Mouse (Mus musculus) spleen, adult 12 weeks (tissue): Measurements from ENCODE around the gene Sbp.

ENCODE experiments used
- DNase-seq: peaks from one replicate; pipeline ENCODE4 v3.0.0; 2022; ENCODE audit warnings: low spot score

The Sbp gene

GRCm38 (mm10) chr17:23992789-23993553 lies 51.5 kb downstream of the Sbp start:
- DNase-seq, result no peak

- DNase-seq, result peak; percentile 71
Observed at GRCm38 (mm10) chr17:23993559-23994428, 52.3 kb downstream of the Sbp start.

GRCm38 (mm10) chr17:23994667-23995066 lies 53.2 kb downstream of the Sbp start:
- no peak for DNase-seq
